Comparison of ENCODE assay signal across 12 mouse cellular contexts in the genomic region with DNA sequence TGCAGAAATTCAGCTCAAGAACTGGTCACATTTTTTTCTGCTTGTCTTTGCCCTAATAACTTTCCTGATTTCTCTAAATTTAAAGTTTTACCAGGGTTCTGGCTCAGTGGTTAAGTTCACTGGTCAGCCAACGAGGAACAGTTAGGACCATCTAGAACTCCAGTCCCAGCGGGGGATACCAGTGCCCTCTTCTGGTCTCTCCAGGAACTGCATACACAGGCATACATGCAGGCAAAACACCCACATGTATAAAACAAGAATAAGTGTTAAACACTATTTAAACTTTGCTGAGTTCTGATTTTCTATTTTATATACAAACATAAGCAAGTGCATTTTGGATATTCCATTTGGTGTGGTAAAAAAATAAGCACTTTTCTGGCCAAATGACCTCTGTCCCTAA. TPM values are rescaled to one million over a fixed set of nuclear protein-coding genes. Genes with fewer than 3 reads are reported as not detected.
DNase-seq lines count a peak whose midpoint lies in the region; ATAC-seq and TF ChIP-seq lines count a peak whose summit lies in the region.
"Had no signal": no experiment of that assay in that cellular context is flagged by ENCODE, and none has a peak within 500 bp of the region (broad histone marks: within the 10 kb centered on the region; RNA-seq: fewer than 3 reads in every experiment).

No protein-coding gene starts in this region.

- H3K4me2 ChIP-seq in intestine, postnatal 0 days (replicated peaks; ENCODE audit: low read depth), result no peak overlapping the region
- no peak overlapping the region for H3K4me2 ChIP-seq in intestine, embryonic 16.5 days (ENCODE audit: low read depth, low read length)
- no peak overlapping the region for H3K4me2 ChIP-seq in stomach, postnatal 0 days (replicated peaks; ENCODE audit: low read depth)

- no peak overlapping the region for H3K9ac ChIP-seq in intestine, postnatal 0 days (ENCODE audit: low read depth, low read length)
- H3K9ac ChIP-seq in intestine, embryonic 16.5 days (ENCODE audit: low read depth, low read length), result no peak overlapping the region
- no peak overlapping the region for H3K9ac ChIP-seq in stomach, postnatal 0 days (ENCODE audit: low read length)

- peak; percentile 28 for DNase-seq in right cerebral cortex, postnatal 14 days
- DNase-seq in right cerebral cortex, adult 18-20 months, result no peak
- DNase-seq in R1 (ENCODE audit: low read depth, low spot score), result peak; percentile 34
- DNase-seq in stomach, postnatal 0 days (ENCODE audit: low spot score), result no peak
- no peak for DNase-seq in thymus, postnatal 25 days
- DNase-seq: cerebellum, postnatal 36 days; lung, postnatal 36 days; thymus, postnatal 36 days had no signal

- peak; percentile 52 for TF ChIP-seq CTCF in intestine, postnatal 0 days (IDR thresholded peaks at IDR 0.05; ENCODE audit: low read depth)
- peak; percentile 52 for TF ChIP-seq CTCF in stomach, postnatal 0 days (IDR thresholded peaks at IDR 0.05; ENCODE audit: low read depth)

- no peak for ATAC-seq in intestine, postnatal 0 days
- ATAC-seq in intestine, embryonic 16.5 days, result no peak
- ATAC-seq in stomach, postnatal 0 days (ENCODE audit: low FRiP score, low TSS enrichment), result no peak

- no peak for TF ChIP-seq EP300 in stomach, postnatal 0 days (optimal IDR thresholded peaks at IDR 0.05)

- H3K27me3 ChIP-seq in intestine, postnatal 0 days (replicated peaks; ENCODE audit: control insufficient read depth, insufficient read depth, low read length), result no peaks in the 10 kb centered on the region
- H3K27me3 ChIP-seq in intestine, embryonic 16.5 days (replicated peaks; ENCODE audit: control insufficient read depth, insufficient read depth, low read length), result no peaks in the 10 kb centered on the region
- H3K27me3 ChIP-seq in stomach, postnatal 0 days (ENCODE audit: control insufficient read depth, insufficient read depth, low read length), result no peaks in the 10 kb centered on the region

- WGBS in intestine, postnatal 0 days, result 56% methylated on average over 2 of the region's 2 CpGs
- 68% methylated on average over 2 of the region's 2 CpGs for WGBS in intestine, embryonic 16.5 days
- WGBS in stomach, postnatal 0 days, result 61% methylated on average over 2 of the region's 2 CpGs

- H3K4me1 ChIP-seq in intestine, postnatal 0 days (replicated peaks; ENCODE audit: control insufficient read depth, insufficient read depth, low read length), result no peaks in the 10 kb centered on the region
- no peaks in the 10 kb centered on the region for H3K4me1 ChIP-seq in intestine, embryonic 16.5 days (ENCODE audit: control insufficient read depth, insufficient read depth, low read length)
- no peaks in the 10 kb centered on the region for H3K4me1 ChIP-seq in stomach, postnatal 0 days (replicated peaks; ENCODE audit: control insufficient read depth, insufficient read depth)

- no peaks in the 10 kb centered on the region for H3K36me3 ChIP-seq in intestine, postnatal 0 days (ENCODE audit: control insufficient read depth, insufficient read depth)
- H3K36me3 ChIP-seq in intestine, embryonic 16.5 days (ENCODE audit: control insufficient read depth, insufficient read depth, low read length), result no peaks in the 10 kb centered on the region
- H3K36me3 ChIP-seq in stomach, postnatal 0 days (ENCODE audit: control insufficient read depth, insufficient read depth, low read length), result no peaks in the 10 kb centered on the region
- H3K36me3 ChIP-seq: forebrain, embryonic 10.5 days; heart, embryonic 10.5 days had no signal

- no peaks in the 10 kb centered on the region for H3K9me3 ChIP-seq in intestine, postnatal 0 days (ENCODE audit: control insufficient read depth)
- no peaks in the 10 kb centered on the region for H3K9me3 ChIP-seq in intestine, embryonic 16.5 days (ENCODE audit: control insufficient read depth, low read length)
- no peaks in the 10 kb centered on the region for H3K9me3 ChIP-seq in stomach, postnatal 0 days (ENCODE audit: control insufficient read depth, low read length)
- H3K9me3 ChIP-seq: forebrain, embryonic 10.5 days; heart, embryonic 10.5 days had no signal

- no peak overlapping the region for H3K4me3 ChIP-seq in intestine, postnatal 0 days (ENCODE audit: low read depth, low read length)
- H3K4me3 ChIP-seq in intestine, embryonic 16.5 days (ENCODE audit: low read length), result no peak overlapping the region
- no peak overlapping the region for H3K4me3 ChIP-seq in stomach, postnatal 0 days (ENCODE audit: low read depth, low read length)
- H3K4me3 ChIP-seq: forebrain, embryonic 10.5 days; heart, embryonic 10.5 days had no signal

- H3K27ac ChIP-seq in intestine, postnatal 0 days (ENCODE audit: low read depth, low read length), result no peak overlapping the region
- no peak overlapping the region for H3K27ac ChIP-seq in intestine, embryonic 16.5 days (ENCODE audit: low read length)
- H3K27ac ChIP-seq in stomach, postnatal 0 days (replicated peaks), result no peak overlapping the region
- H3K27ac ChIP-seq: forebrain, embryonic 10.5 days; heart, embryonic 10.5 days had no signal

RNA-seq across cellular contexts. Expression of a gene that starts 8.2 kb away (rescaled TPM):
- 0.20 and 0.21 TPM in 2 replicates for polyA plus RNA-seq in intestine, postnatal 0 days (2015; fragmentation: Nextera tagmentation; extraction: Ambion mirVana)
- polyA plus RNA-seq in intestine, embryonic 16.5 days (2015; fragmentation: Nextera tagmentation; extraction: Ambion mirVana), result 0.17 and 0.29 TPM in 2 replicates
- polyA plus RNA-seq in stomach, postnatal 0 days (2015; fragmentation: Nextera tagmentation; extraction: Ambion mirVana), result 0.12 and 0.19 TPM in 2 replicates

Comparison
In these comparisons a context has a peak if more than half of its experiments do, and no peak if none do; other contexts are left out.
1. DNase-seq: peak in right cerebral cortex, postnatal 14 days (single experiment) and R1 (single experiment); none in right cerebral cortex, adult 18-20 months (single experiment), stomach, postnatal 0 days (single experiment) and thymus, postnatal 25 days (single experiment).